Mouse (Mus musculus): ENCODE data around the gene Lhpp.

DNA sequence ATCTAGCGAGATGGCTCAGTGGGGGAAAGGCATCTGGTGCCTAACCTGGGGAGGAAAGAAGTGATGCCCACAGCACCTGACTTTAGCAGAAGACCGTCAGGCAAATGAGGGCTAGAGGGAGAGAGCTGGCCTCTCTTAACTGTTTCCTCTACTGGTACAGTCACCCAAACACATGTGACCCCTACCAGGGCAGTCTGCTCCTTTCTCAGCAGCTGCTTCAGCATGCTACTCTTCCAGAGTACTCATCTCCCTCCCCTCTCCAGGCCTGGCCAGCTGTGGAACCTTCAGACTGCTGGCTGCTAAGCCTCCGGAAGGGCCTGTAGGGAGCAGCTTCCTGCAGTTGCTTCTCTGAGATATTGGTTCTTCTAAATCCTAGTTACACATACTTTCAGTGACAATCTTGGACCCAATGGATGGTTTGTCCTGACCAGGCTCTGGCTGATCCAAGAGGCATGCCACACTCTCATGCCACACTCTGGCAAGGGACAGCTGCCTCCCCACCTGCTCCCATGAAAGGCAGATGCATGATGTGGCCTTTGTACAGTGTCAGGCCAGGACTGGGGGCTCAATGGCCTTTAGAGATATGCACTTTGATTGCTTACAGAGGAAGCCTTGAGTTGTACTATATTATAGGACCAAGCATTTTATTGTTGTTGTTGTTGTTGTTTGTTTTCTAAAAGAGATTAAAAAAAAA lies 137.8 kb downstream of the Lhpp start:
- no peak for TF ChIP-seq CTCF (IDR thresholded peaks at IDR 0.05; ENCODE audit: extremely low read depth, insufficient read depth, low read length)
- TF ChIP-seq POLR2A (IDR thresholded peaks at IDR 0.05; ENCODE audit: extremely low read depth, insufficient read depth, low read length) = no peak
